Mouse (Mus musculus) myocyte (in vitro differentiated cells): ENCODE data around the gene Gcnt3. TPM values are rescaled to one million over a fixed set of nuclear protein-coding genes. Genes with fewer than 3 reads are reported as not detected.

Source experiments
- H3K27me3 ChIP-seq: one replicate; pipeline ENCODE4 v1.6.1; 2011; ENCODE audit not compliant: control insufficient read depth, insufficient read depth, insufficient read length
- H3K36me3 ChIP-seq: one replicate; pipeline ENCODE4 v1.6.1; 2011; ENCODE audit not compliant: control insufficient read depth, insufficient read depth
- H3K4me2 ChIP-seq: one replicate; pipeline ENCODE4 v1.6.1; 2011; ENCODE audit warnings: low read depth, control low read depth
- H3K4me3 ChIP-seq: one replicate; pipeline ENCODE4 v1.5.1; 2011; ENCODE audit warnings: mild to moderate bottlenecking, control low read depth, moderate library complexity
- H3K79me2 ChIP-seq: one replicate; pipeline ENCODE4 v1.6.1; 2011; ENCODE audit not compliant: control insufficient read depth, insufficient read depth
- H3ac ChIP-seq: one replicate; pipeline ENCODE4 v1.6.1; 2011; ENCODE audit not compliant: control insufficient read depth, insufficient read length
- CEBPB ChIP-seq: IDR thresholded peaks from 2 replicates; pipeline ENCODE4 v1.6.1; 2011; ENCODE audit warnings: mild to moderate bottlenecking, moderate library complexity; ENCODE audit not compliant: poor library complexity, insufficient read depth, severe bottlenecking
- E2F4 ChIP-seq: IDR thresholded peaks from one replicate; pipeline ENCODE4 v1.6.1; 2011; ENCODE audit warnings: mild to moderate bottlenecking, control low read depth, moderate library complexity; ENCODE audit not compliant: insufficient read depth
- MAX ChIP-seq: IDR thresholded peaks from one replicate; pipeline ENCODE4 v1.6.1; 2011; ENCODE audit warnings: low read depth, mild to moderate bottlenecking, control low read depth
- MYOD1 ChIP-seq, 3 experiments: IDR thresholded peaks; one replicate each; pipeline ENCODE4 v1.6.1; 2011; ENCODE audit warnings: control low read depth in 2 of 3, low read depth in 2 of 3, mild to moderate bottlenecking in 2 of 3, moderate library complexity in 1 of 3; ENCODE audit not compliant: insufficient read length in 2 of 3, control insufficient read depth in 1 of 3
- MYOG ChIP-seq, 3 experiments: IDR thresholded peaks; one replicate each; pipeline ENCODE4 v1.6.1; 2011; ENCODE audit warnings: control low read depth in 2 of 3, low read depth in 2 of 3, mild to moderate bottlenecking in 2 of 3; ENCODE audit not compliant: insufficient read length in 2 of 3, control insufficient read depth in 1 of 3, insufficient read depth in 1 of 3
- POLR2A ChIP-seq: IDR thresholded peaks from one replicate; pipeline ENCODE4 v1.6.1; 2011; ENCODE audit warnings: low read depth, mild to moderate bottlenecking, control low read depth, moderate library complexity; ENCODE audit not compliant: insufficient read length
- POLR2AphosphoS2 ChIP-seq: IDR thresholded peaks from one replicate; pipeline ENCODE4 v1.6.1; 2011; ENCODE audit warnings: low read depth, control low read depth; ENCODE audit not compliant: insufficient read length
- REST ChIP-seq: IDR thresholded peaks from one replicate; pipeline ENCODE4 v1.6.1; 2011; ENCODE audit warnings: mild to moderate bottlenecking, control low read depth, moderate library complexity; ENCODE audit not compliant: insufficient read depth, insufficient read length
- SRF ChIP-seq: IDR thresholded peaks from one replicate; pipeline ENCODE4 v1.6.1; 2011; ENCODE audit warnings: low read depth; ENCODE audit not compliant: control insufficient read depth, insufficient read length
- TCF12 ChIP-seq: IDR thresholded peaks from one replicate; pipeline ENCODE4 v1.6.1; 2011; ENCODE audit warnings: mild to moderate bottlenecking, control low read depth; ENCODE audit not compliant: poor library complexity, insufficient read depth, severe bottlenecking
- TCF3 ChIP-seq: IDR thresholded peaks from one replicate; pipeline ENCODE4 v1.6.1; 2011; ENCODE audit warnings: low read depth, control low read depth; ENCODE audit not compliant: insufficient read length
- USF1 ChIP-seq: IDR thresholded peaks from one replicate; pipeline ENCODE4 v1.6.1; 2011; ENCODE audit warnings: low read depth, mild to moderate bottlenecking, control low read depth, moderate library complexity
- polyA plus RNA-seq: library from polyadenylated mRNA; unstranded; fragments of >200 nt; fragmentation: generic; extraction: Trizol; gene quantifications from one replicate; pipeline ENCODE4 v1.2.1, GENCODE M21; 2012; ENCODE audit warnings: missing spikeins

Gcnt3 gene
- polyA plus RNA-seq, 1 experiment, result 0.05 TPM

GRCm38 (mm10) chr9:70040570-70040969 is 2.7 kb upstream of the Gcnt3 start:
- Histone ChIP-seq H3K79me2 (no peaks in the 10 kb centered on the region), H3K36me3 (no peaks in the 10 kb centered on the region), H3K4me3 (no peak overlapping the region), H3ac (no peak overlapping the region), H3K4me2 (no peak overlapping the region), H3K27me3 (no peaks in the 10 kb centered on the region)
- no peak for TF ChIP-seq MYOG (IDR thresholded peaks at IDR 0.05; ENCODE audit: control insufficient read depth in 1 of 3, insufficient read depth in 1 of 3, insufficient read length in 2 of 3, low read depth in 2 of 3)
- no peak for TF ChIP-seq E2F4
- no peak for TF ChIP-seq USF1

- H3K36me3 ChIP-seq, result no peaks in the 10 kb centered on the region
- no peaks in the 10 kb centered on the region for H3K79me2 ChIP-seq
- TF ChIP-seq TCF12, result no peak
- H3K4me2 ChIP-seq, result no peak overlapping the region
- H3K4me3 ChIP-seq, result no peak overlapping the region
- H3K27me3 ChIP-seq, result no peaks in the 10 kb centered on the region
- no peak overlapping the region for H3ac ChIP-seq
These were observed 1.9 kb upstream of the Gcnt3 start for GRCm38 (mm10) chr9:70039597-70040385.

GRCm38 (mm10) chr9:70036646-70037045 is 1.2 kb downstream of the Gcnt3 start:
- H3K36me3 ChIP-seq, result no peaks in the 10 kb centered on the region
- TF ChIP-seq E2F4, result no peak
- no peak for TF ChIP-seq TCF3
- no peak for TF ChIP-seq MYOD1 (IDR thresholded peaks at IDR 0.05; ENCODE audit: control insufficient read depth in 1 of 3, insufficient read length in 2 of 3, low read depth in 2 of 3)
- TF ChIP-seq USF1, result no peak
- TF ChIP-seq POLR2A, result no peak
- TF ChIP-seq SRF, result no peak
- no peak for TF ChIP-seq TCF12
- no peak for TF ChIP-seq MAX
- no peak for TF ChIP-seq POLR2AphosphoS2
- TF ChIP-seq MYOG (IDR thresholded peaks at IDR 0.05; ENCODE audit: control insufficient read depth in 1 of 3, insufficient read depth in 1 of 3, insufficient read length in 2 of 3, low read depth in 2 of 3), result no peak
- TF ChIP-seq CEBPB, result no peak
- TF ChIP-seq REST, result no peak

GRCm38 (mm10) chr9:70034702-70035101 is 3.2 kb downstream of the Gcnt3 start:
- Histone ChIP-seq H3ac (no peak overlapping the region), H3K36me3 (no peaks in the 10 kb centered on the region), H3K27me3 (no peaks in the 10 kb centered on the region), H3K4me2 (no peak overlapping the region), H3K79me2 (no peaks in the 10 kb centered on the region), H3K4me3 (no peak overlapping the region)
- no peak for TF ChIP-seq CEBPB
- no peak for TF ChIP-seq POLR2AphosphoS2
- no peak for TF ChIP-seq POLR2A
- no peak for TF ChIP-seq USF1
- TF ChIP-seq MYOG (IDR thresholded peaks at IDR 0.05; ENCODE audit: control insufficient read depth in 1 of 3, insufficient read depth in 1 of 3, insufficient read length in 2 of 3, low read depth in 2 of 3), result no peak
- TF ChIP-seq E2F4, result no peak
- no peak for TF ChIP-seq REST
- no peak for TF ChIP-seq MYOD1 (IDR thresholded peaks at IDR 0.05; ENCODE audit: control insufficient read depth in 1 of 3, insufficient read length in 2 of 3, low read depth in 2 of 3)
- no peak for TF ChIP-seq MAX
- no peak for TF ChIP-seq SRF
- no peak for TF ChIP-seq TCF12
- no peak for TF ChIP-seq TCF3

More at GRCm38 (mm10) chr9:70036646-70037045, 1.2 kb downstream of the Gcnt3 start:
- Histone ChIP-seq H3K4me2 (no peak overlapping the region), H3K27me3 (no peaks in the 10 kb centered on the region), H3K4me3 (no peak overlapping the region), H3K79me2 (no peaks in the 10 kb centered on the region), H3ac (no peak overlapping the region)

- H3K4me2 ChIP-seq, result no peak overlapping the region
- TF ChIP-seq MYOG (IDR thresholded peaks at IDR 0.05; ENCODE audit: control insufficient read depth in 1 of 3, insufficient read depth in 1 of 3, insufficient read length in 2 of 3, low read depth in 2 of 3), result no peak
- TF ChIP-seq SRF, result no peak
- TF ChIP-seq REST, result no peak
- no peak for TF ChIP-seq USF1
- no peak for TF ChIP-seq TCF12
- no peak for TF ChIP-seq POLR2A
These were observed 4.8 kb downstream of the Gcnt3 start for GRCm38 (mm10) chr9:70033056-70033455.

More at GRCm38 (mm10) chr9:70033056-70033455, 4.8 kb downstream of the Gcnt3 start:
- Histone ChIP-seq H3ac (no peak overlapping the region), H3K36me3 (no peaks in the 10 kb centered on the region), H3K79me2 (no peaks in the 10 kb centered on the region), H3K27me3 (no peaks in the 10 kb centered on the region), H3K4me3 (no peak overlapping the region)
